Mouse (Mus musculus) ES-E14 (cell line): ENCODE results near the gene Synpr. TPM values are rescaled to one million over a fixed set of nuclear protein-coding genes. Genes with fewer than 3 reads are reported as not detected.

ENCODE experiments used
- DNase-seq: peaks from one replicate; pipeline ENCODE4 v3.0.0-alpha.2; 2013; ENCODE audit warnings: low read depth, low spot score
- H3K27ac ChIP-seq: 2 replicates; pipeline ENCODE4 v1.5.1; 2012; ENCODE audit warnings: low read depth, mild to moderate bottlenecking, low read length, moderate library complexity, mixed read lengths; ENCODE audit not compliant: poor library complexity, insufficient read depth, severe bottlenecking
- H3K36me3 ChIP-seq: 2 replicates; pipeline ENCODE4 v1.6.1; 2012; ENCODE audit warnings: mild to moderate bottlenecking, low read length, moderate library complexity, mixed read lengths; ENCODE audit not compliant: control insufficient read depth, poor library complexity, insufficient read depth, severe bottlenecking
- H3K4me1 ChIP-seq, 2 experiments: fragments of 150-350 bp in 1 of 2; sonication (generic) in 1 of 2; 2 replicates each; pipeline ENCODE4 v1.6.1; 2012; ENCODE audit warnings: low read length in 2 of 2, mild to moderate bottlenecking in 1 of 2, mixed read lengths in 1 of 2; ENCODE audit not compliant: control insufficient read depth in 2 of 2, insufficient read depth in 2 of 2, poor library complexity in 1 of 2
- H3K4me3 ChIP-seq, 2 experiments: fragments of 150-350 bp in 1 of 2; sonication (generic) in 1 of 2; 2 replicates each; pipeline ENCODE4 v1.5.1; 2012; ENCODE audit warnings: low read length in 2 of 2, low read depth in 1 of 2, mild to moderate bottlenecking in 1 of 2, mixed read lengths in 1 of 2; ENCODE audit not compliant: insufficient read depth in 1 of 2, poor library complexity in 1 of 2, severe bottlenecking in 1 of 2
- H3K9ac ChIP-seq: 2 replicates; pipeline ENCODE4 v1.6.1; 2012; ENCODE audit warnings: low read depth, mild to moderate bottlenecking, low read length, mixed read lengths; ENCODE audit not compliant: poor library complexity, insufficient read depth, severe bottlenecking
- H3K9me3 ChIP-seq: fragments of 150-350 bp; sonication (generic); 2 replicates; pipeline ENCODE4 v1.6.1; 2012; ENCODE audit warnings: low read depth, mild to moderate bottlenecking, low read length; ENCODE audit not compliant: control insufficient read depth, insufficient read depth
- CHD2 ChIP-seq: IDR thresholded peaks from 2 replicates; pipeline ENCODE4 v1.6.1; 2014; ENCODE audit warnings: mild to moderate bottlenecking, low read depth, low read length, inconsistent platforms
- HCFC1 ChIP-seq: IDR thresholded peaks from 2 replicates; pipeline ENCODE4 v1.6.1; 2012; ENCODE audit warnings: low read length, inconsistent platforms, borderline replicate concordance; ENCODE audit not compliant: insufficient read depth
- MAFK ChIP-seq: IDR thresholded peaks from 2 replicates; pipeline ENCODE4 v1.6.1; 2014; ENCODE audit warnings: mild to moderate bottlenecking, low read depth, low read length, inconsistent platforms; ENCODE audit not compliant: insufficient read depth
- ZC3H11A ChIP-seq: IDR thresholded peaks from 2 replicates; pipeline ENCODE4 v1.6.1; 2012; ENCODE audit warnings: low read depth, mild to moderate bottlenecking, inconsistent platforms, low read length, borderline replicate concordance
- ZNF384 ChIP-seq: IDR thresholded peaks from 2 replicates; pipeline ENCODE4 v1.6.1; 2012; ENCODE audit warnings: low read depth, low read length, inconsistent platforms
- in situ Hi-C, 2 experiments: fragments of 600-800 bp; cut with MboI; formaldehyde crosslinking; loops; one replicate each; pipeline ENCODE4 v1.15.1; 2025; ENCODE audit warnings: low sequenced_read_pairs in 2 of 2, inconsistent platforms in 1 of 2; ENCODE audit not compliant: unreplicated experiment in 2 of 2
- total RNA-seq: library from RNA; depleted of rRNA; stranded (reverse); fragments of 300-350 nt; gene quantifications from 2 replicates; pipeline ENCODE4 v1.2.3, GENCODE M21; 2012

Synpr gene
- total RNA-seq, 1 experiment = 0.22 TPM

GRCm38 (mm10) chr14:13283211-13283610 lies 1.4 kb upstream of the Synpr start:
- H3K9me3 ChIP-seq = no peaks in the 10 kb centered on the region
- in situ Hi-C loops = no loop called here
- no peak for DNase-seq

DNA sequence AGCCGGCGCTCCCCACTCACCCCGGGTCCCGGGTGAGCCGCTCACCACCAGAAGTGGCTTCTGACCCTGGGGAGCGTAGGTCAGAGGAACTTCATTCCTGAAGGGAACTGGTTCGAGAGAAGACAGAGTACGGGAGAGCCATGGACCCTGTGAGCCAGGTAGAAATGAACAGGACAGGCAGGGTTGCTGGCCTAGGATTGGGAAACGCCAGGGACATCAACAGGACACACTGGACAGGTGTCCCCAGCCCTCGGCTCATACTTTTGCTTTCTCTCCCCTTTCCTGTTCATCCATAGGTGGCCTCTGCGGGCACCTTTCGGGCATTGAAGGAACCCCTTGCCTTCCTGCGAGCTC lies 242 bp downstream of the Synpr start:
- no peak overlapping the region for H3K27ac ChIP-seq
- in situ Hi-C loops = no loop called here
- H3K9ac ChIP-seq = no peak overlapping the region
- TF ChIP-seq ZC3H11A (no peak), ZNF384 (no peak), HCFC1 (no peak), MAFK (no peak), CHD2 (no peak)
- no peaks in the 10 kb centered on the region for H3K4me1 ChIP-seq
- H3K9me3 ChIP-seq = no peaks in the 10 kb centered on the region
- DNase-seq = no peak
- no peaks in the 10 kb centered on the region for H3K36me3 ChIP-seq
- H3K4me3 ChIP-seq = peak overlapping the region; percentile 16 to 66; a peak in 3 of 4 replicates

More at GRCm38 (mm10) chr14:13283211-13283610, 1.4 kb upstream of the Synpr start:
- H3K36me3 ChIP-seq = no peaks in the 10 kb centered on the region
- H3K4me1 ChIP-seq = no peaks in the 10 kb centered on the region
- H3K4me3 ChIP-seq = no peak overlapping the region
- TF ChIP-seq ZNF384 = no peak
- no peak for TF ChIP-seq CHD2
- TF ChIP-seq ZC3H11A = no peak
- TF ChIP-seq MAFK = no peak
- TF ChIP-seq HCFC1 = no peak
- H3K9ac ChIP-seq = no peak overlapping the region
- H3K27ac ChIP-seq = no peak overlapping the region

DNA sequence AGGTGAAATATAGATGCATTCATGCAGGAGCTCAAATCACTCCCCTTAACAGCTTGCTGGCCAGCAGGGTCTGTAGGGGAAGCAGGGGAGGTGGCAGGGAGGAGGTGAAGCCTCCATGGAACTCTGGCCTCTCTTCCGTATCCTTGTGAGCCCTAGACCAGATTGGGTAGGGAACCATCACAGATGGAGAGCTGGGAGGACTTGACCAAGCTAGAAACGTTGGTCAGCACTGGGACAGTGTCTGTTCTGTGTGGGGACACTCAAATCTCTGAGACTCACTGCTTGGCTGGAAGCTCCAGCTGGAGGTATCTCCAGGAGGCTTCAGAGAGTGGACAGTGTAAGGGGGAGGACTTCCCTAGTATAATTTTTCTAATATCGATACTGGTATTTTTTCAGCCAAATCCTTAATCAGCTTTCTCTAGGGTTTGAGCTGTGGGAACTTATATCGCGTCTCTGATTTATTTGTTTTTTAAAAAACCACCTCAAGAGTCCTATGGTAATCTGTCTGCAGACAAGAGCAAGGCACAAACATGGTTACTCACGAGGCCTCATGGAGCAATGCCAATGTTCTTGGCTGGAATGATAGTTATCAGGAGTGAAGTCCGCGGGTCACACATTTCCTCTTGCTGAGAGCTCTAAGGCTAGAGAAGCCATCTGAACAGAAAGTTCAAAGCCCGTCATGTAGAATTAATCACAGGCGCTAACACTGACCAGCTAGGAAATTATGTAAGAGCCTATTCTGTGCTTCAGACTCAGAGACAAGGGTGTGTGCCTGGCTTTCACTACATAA lies 956 bp downstream of the Synpr start:
- no peak overlapping the region for H3K27ac ChIP-seq
- H3K9me3 ChIP-seq = no peaks in the 10 kb centered on the region
- no peak for DNase-seq
- H3K9ac ChIP-seq = no peak overlapping the region
- no peak for TF ChIP-seq MAFK
- no peak for TF ChIP-seq ZNF384
- no peak for TF ChIP-seq ZC3H11A
- no peak for TF ChIP-seq HCFC1
- no peak for TF ChIP-seq CHD2
- no peaks in the 10 kb centered on the region for H3K4me1 ChIP-seq
- in situ Hi-C loops = no loop called here
- no peak overlapping the region for H3K4me3 ChIP-seq
- no peaks in the 10 kb centered on the region for H3K36me3 ChIP-seq

DNA sequence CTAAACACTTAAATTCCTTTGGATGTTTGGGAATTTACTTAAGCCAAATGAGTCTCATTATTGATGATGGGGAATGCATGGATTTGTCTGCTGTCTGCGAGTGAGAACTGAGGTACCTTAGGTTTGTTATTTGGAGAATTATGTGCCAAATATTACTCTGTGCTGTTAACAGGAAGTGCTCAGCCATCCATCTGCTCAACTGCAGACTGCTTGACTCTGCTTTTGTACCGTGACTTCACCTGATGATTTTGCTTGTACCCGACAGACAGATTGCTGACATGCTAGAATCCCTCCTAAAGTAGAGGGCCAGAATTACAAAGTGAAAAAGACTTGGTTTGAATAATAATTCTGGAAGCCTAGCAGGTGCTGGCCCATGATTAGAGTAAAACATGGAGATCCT lies 9.6 kb downstream of the Synpr start:
- no peak for DNase-seq
- H3K4me3 ChIP-seq = no peak overlapping the region
- in situ Hi-C loops = no loop called here
- H3K27ac ChIP-seq = no peak overlapping the region
- no peak overlapping the region for H3K9ac ChIP-seq
- H3K36me3 ChIP-seq = no peaks in the 10 kb centered on the region
- no peak for TF ChIP-seq MAFK
- TF ChIP-seq CHD2 = no peak
- TF ChIP-seq ZC3H11A = no peak
- no peak for TF ChIP-seq HCFC1
- no peak for TF ChIP-seq ZNF384
- H3K4me1 ChIP-seq = no peaks in the 10 kb centered on the region
- H3K9me3 ChIP-seq = no peaks in the 10 kb centered on the region
